Mouse (Mus musculus): ENCODE results near the gene Slc30a2. TPM values are rescaled to one million over a fixed set of nuclear protein-coding genes. Genes with fewer than 3 reads are reported as not detected.
"Not testable (repeated sequence)": the region's sequence is repeated elsewhere in the genome, so short reads cannot be mapped to it uniquely, and the experiment has no call there.

Slc30a2 gene
- polyA plus RNA-seq, 1 experiment: 0.20 TPM

- 31% methylated on average over 5 of the region's 5 CpGs for WGBS
- H3K4me3 ChIP-seq (replicated peaks; ENCODE audit: insufficient read depth, low read depth, low read length): no peak overlapping the region
- DNase-seq: no peak
- no peaks in the 10 kb centered on the region for H3K4me1 ChIP-seq (ENCODE audit: control insufficient read depth, insufficient read depth, low read length)
- H3K27ac ChIP-seq (ENCODE audit: insufficient read depth, low read length): no peak overlapping the region
- no peaks in the 10 kb centered on the region; the same call in 1 of the 2 replicates for H3K27me3 ChIP-seq (ENCODE audit: control insufficient read depth, insufficient read depth, low read length)
- TF ChIP-seq CTCF (IDR thresholded peaks at IDR 0.05; ENCODE audit: borderline replicate concordance, insufficient read depth, low read depth, low read length) (no peak), POLR2A (IDR thresholded peaks at IDR 0.05; ENCODE audit: borderline replicate concordance, insufficient read depth, low read length) (no peak)
These were observed 18.3 kb upstream of the Slc30a2 start for GRCm38 (mm10) chr4:134324655-134325054.

- Histone ChIP-seq H3K4me1 (ENCODE audit: control insufficient read depth, insufficient read depth, low read length) (no peaks in the 10 kb centered on the region), H3K27me3 (ENCODE audit: control insufficient read depth, insufficient read depth, low read length) (no peaks in the 10 kb centered on the region), H3K27ac (ENCODE audit: insufficient read depth, low read length) (no peak overlapping the region), H3K4me3 (replicated peaks; ENCODE audit: insufficient read depth, low read depth, low read length) (no peak overlapping the region)
- TF ChIP-seq CTCF (IDR thresholded peaks at IDR 0.05; ENCODE audit: borderline replicate concordance, insufficient read depth, low read depth, low read length) (no peak), POLR2A (IDR thresholded peaks at IDR 0.05; ENCODE audit: borderline replicate concordance, insufficient read depth, low read length) (no peak)
- WGBS: 69% methylated on average over 5 of the region's 5 CpGs
- no peak for DNase-seq
These were observed 16.0 kb upstream of the Slc30a2 start for GRCm38 (mm10) chr4:134326859-134327530.

GRCm38 (mm10) chr4:134328151-134328550 is 14.8 kb upstream of the Slc30a2 start:
- no peak for DNase-seq
- no peak overlapping the region for H3K4me3 ChIP-seq (replicated peaks; ENCODE audit: insufficient read depth, low read depth, low read length)
- H3K4me1 ChIP-seq (ENCODE audit: control insufficient read depth, insufficient read depth, low read length): no peaks in the 10 kb centered on the region
- TF ChIP-seq POLR2A (IDR thresholded peaks at IDR 0.05; ENCODE audit: borderline replicate concordance, insufficient read depth, low read length) (no peak), CTCF (IDR thresholded peaks at IDR 0.05; ENCODE audit: borderline replicate concordance, insufficient read depth, low read depth, low read length) (no peak)
- WGBS: 63% methylated on average over 8 of the region's 8 CpGs
- H3K27me3 ChIP-seq (ENCODE audit: control insufficient read depth, insufficient read depth, low read length): no peaks in the 10 kb centered on the region
- no peak overlapping the region for H3K27ac ChIP-seq (ENCODE audit: insufficient read depth, low read length)

- DNase-seq: no peak
- no peak overlapping the region for H3K4me3 ChIP-seq (replicated peaks; ENCODE audit: insufficient read depth, low read depth, low read length)
- no peak for TF ChIP-seq CTCF (IDR thresholded peaks at IDR 0.05; ENCODE audit: borderline replicate concordance, insufficient read depth, low read depth, low read length)
- no peak for TF ChIP-seq POLR2A (IDR thresholded peaks at IDR 0.05; ENCODE audit: borderline replicate concordance, insufficient read depth, low read length)
- no peak overlapping the region for H3K27ac ChIP-seq (ENCODE audit: insufficient read depth, low read length)
- no peaks in the 10 kb centered on the region for H3K27me3 ChIP-seq (ENCODE audit: control insufficient read depth, insufficient read depth, low read length)
- no peaks in the 10 kb centered on the region for H3K4me1 ChIP-seq (ENCODE audit: control insufficient read depth, insufficient read depth, low read length)
- WGBS: 72% methylated on average over 8 of the region's 8 CpGs
These were observed 14.1 kb upstream of the Slc30a2 start for GRCm38 (mm10) chr4:134328832-134329231.

- WGBS: 46% methylated on average over 5 of the region's 5 CpGs
- H3K27me3 ChIP-seq (ENCODE audit: control insufficient read depth, insufficient read depth, low read length): no peaks in the 10 kb centered on the region
- H3K27ac ChIP-seq (ENCODE audit: insufficient read depth, low read length): no peak overlapping the region
- H3K4me3 ChIP-seq (replicated peaks; ENCODE audit: insufficient read depth, low read depth, low read length): no peak overlapping the region
- no peak for TF ChIP-seq POLR2A (IDR thresholded peaks at IDR 0.05; ENCODE audit: borderline replicate concordance, insufficient read depth, low read length)
- no peak for TF ChIP-seq CTCF (IDR thresholded peaks at IDR 0.05; ENCODE audit: borderline replicate concordance, insufficient read depth, low read depth, low read length)
- no peak for DNase-seq
- H3K4me1 ChIP-seq (ENCODE audit: control insufficient read depth, insufficient read depth, low read length): no peaks in the 10 kb centered on the region
These were observed 12.7 kb upstream of the Slc30a2 start for GRCm38 (mm10) chr4:134330281-134330680.

- not testable (repeated sequence) for H3K4me1 ChIP-seq (ENCODE audit: control insufficient read depth, insufficient read depth, low read length); H3K4me3 ChIP-seq (replicated peaks; ENCODE audit: insufficient read depth, low read depth, low read length)
- WGBS: 52% methylated on average over 6 of the region's 6 CpGs
These were observed 1.8 kb upstream of the Slc30a2 start for GRCm38 (mm10) chr4:134341231-134341630.

GRCm38 (mm10) chr4:134342213-134342779 is 685 bp upstream of the Slc30a2 start:
- no peak for DNase-seq
- WGBS: 49% methylated on average over 11 of the region's 11 CpGs
- Histone ChIP-seq H3K4me3 (replicated peaks; ENCODE audit: insufficient read depth, low read depth, low read length) (no peak overlapping the region), H3K27ac (ENCODE audit: insufficient read depth, low read length) (no peak overlapping the region), H3K4me1 (ENCODE audit: control insufficient read depth, insufficient read depth, low read length) (no peaks in the 10 kb centered on the region; the same call in 1 of the 2 replicates), H3K27me3 (ENCODE audit: control insufficient read depth, insufficient read depth, low read length) (peaks cover 2% of the 10 kb centered on the region; the same call in 1 of the 2 replicates)
- no peak for TF ChIP-seq POLR2A (IDR thresholded peaks at IDR 0.05; ENCODE audit: borderline replicate concordance, insufficient read depth, low read length)
- TF ChIP-seq CTCF (IDR thresholded peaks at IDR 0.05; ENCODE audit: borderline replicate concordance, insufficient read depth, low read depth, low read length): no peak

More at GRCm38 (mm10) chr4:134341231-134341630, 1.8 kb upstream of the Slc30a2 start:
- not testable (repeated sequence) for DNase-seq; H3K27me3 ChIP-seq (ENCODE audit: control insufficient read depth, insufficient read depth, low read length); H3K27ac ChIP-seq (ENCODE audit: insufficient read depth, low read length)

- Histone ChIP-seq H3K4me1 (ENCODE audit: control insufficient read depth, insufficient read depth, low read length) (no peaks in the 10 kb centered on the region; the same call in 1 of the 2 replicates), H3K4me3 (replicated peaks; ENCODE audit: insufficient read depth, low read depth, low read length) (no peak overlapping the region), H3K27ac (ENCODE audit: insufficient read depth, low read length) (no peak overlapping the region), H3K27me3 (ENCODE audit: control insufficient read depth, insufficient read depth, low read length) (peaks cover 2% of the 10 kb centered on the region; the same call in 1 of the 2 replicates)
- no peak for DNase-seq
- TF ChIP-seq POLR2A (IDR thresholded peaks at IDR 0.05; ENCODE audit: borderline replicate concordance, insufficient read depth, low read length) (no peak), CTCF (IDR thresholded peaks at IDR 0.05; ENCODE audit: borderline replicate concordance, insufficient read depth, low read depth, low read length) (no peak)
- WGBS: 61% methylated on average over 3 of the region's 3 CpGs
These were observed 1.6 kb downstream of the Slc30a2 start for GRCm38 (mm10) chr4:134344620-134345019.

Data from cerebellum, adult 2 months (tissue).